Mouse (Mus musculus) Muller cell, postnatal 12 days (primary cell): ENCODE results near the gene Pwp2.

ENCODE experiments used
- DNase-seq: peaks from one replicate; pipeline ENCODE4 v3.0.0-alpha.2; 2015; ENCODE audit errors: inconsistent ontology term

The Pwp2 gene

DNA sequence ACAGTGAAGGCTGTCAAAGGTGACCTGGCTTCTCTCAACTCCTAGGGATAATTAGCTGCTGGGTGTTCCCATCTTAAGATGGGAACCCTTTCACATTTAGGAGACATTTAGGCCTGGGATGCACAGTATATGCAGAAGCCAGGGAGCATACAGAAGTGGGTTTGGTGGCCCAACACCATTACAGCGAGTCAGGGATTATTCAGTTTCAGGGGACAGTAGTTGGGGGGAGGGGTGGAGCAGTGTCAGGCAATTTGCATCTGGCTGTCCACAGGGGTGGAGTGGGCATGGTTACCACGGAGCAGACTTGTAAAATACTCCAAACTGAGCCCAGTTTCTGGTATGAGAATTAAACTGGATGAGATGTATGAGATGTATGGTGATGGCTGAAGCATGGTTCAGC lies 14.5 kb downstream of the Pwp2 start:
- DNase-seq, result no peak

DNA sequence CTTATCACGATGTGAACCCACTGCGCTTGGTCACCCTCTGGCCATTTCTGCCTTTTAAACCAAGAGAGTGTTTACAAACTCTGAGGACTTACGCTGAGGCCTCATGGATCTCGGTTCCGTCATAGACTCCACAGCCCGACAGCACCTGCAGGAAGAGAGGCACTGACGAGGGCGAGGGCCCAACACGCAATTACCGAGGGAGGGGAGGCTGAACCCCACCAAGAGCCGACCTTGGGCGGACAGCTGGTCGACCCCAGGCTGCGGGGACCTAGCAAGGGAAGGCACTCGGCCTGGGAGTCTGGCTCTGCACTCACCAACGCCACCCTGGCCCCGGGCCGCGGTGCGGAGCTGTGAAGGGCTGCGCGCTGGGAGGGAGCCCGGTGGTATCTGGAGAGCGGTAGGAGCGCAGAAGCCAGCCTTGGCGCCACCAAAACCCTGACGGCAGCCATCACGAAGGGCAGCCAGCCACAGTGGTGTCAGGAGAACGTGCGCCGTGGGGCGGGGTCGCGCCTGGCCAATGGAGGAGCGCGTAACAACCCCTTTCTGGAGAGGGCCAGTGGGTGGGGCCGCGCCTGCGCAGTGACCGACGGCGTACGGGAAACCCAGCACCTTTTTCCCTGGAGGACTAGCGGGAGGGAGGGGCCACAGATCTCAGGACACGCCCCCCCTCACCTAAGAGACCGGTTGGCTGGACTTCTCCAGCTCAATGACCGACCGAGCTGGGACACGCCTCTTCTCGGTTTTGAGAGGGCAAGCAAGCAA lies 15.5 kb downstream of the Pwp2 start, which contains the start of gene D10Jhu81e:
TSS of gene D10Jhu81e (minus strand) at position 502 of the 762 bp plus-strand sequence.
- peak; percentile 100 for DNase-seq

DNA sequence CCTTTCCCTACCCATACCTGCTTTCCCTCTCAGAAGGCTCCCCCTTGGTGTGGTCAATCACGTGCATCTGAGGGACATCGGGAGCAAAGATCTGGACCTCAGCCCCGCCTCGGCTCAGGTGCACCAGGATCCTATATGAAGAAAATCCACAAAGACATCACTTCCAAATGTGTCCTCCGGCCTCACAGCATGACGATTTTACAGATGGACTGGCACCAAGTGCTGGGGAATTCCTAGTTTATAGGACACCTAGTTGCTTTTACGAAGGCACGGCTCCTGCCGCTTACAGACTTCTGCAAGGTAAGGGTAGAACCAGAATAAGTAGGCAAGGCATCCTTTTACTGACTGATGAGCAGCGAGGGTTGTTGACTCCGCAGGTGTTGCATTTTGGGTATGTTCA lies 16.2 kb downstream of the Pwp2 start:
- no peak for DNase-seq

DNA sequence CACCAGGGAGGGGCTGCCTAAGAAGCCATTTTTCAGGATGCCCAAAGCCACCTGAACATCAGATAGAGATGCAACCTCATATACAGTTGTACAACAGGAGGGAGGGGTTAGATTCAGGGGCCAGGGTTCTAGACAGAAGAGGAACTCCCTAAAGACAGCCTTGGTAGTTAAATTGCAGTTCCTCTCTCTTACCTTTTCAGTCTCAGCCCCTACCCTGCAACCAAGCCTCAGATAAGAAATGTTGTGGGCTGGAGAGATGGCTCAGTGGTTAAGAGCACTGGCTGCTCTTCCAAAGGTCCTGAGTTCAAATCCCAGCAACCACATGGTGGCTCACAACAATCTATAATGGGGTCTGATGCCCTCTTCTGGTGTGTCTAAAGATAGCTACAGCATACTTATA lies 17.2 kb downstream of the Pwp2 start:
- no peak for DNase-seq

DNA sequence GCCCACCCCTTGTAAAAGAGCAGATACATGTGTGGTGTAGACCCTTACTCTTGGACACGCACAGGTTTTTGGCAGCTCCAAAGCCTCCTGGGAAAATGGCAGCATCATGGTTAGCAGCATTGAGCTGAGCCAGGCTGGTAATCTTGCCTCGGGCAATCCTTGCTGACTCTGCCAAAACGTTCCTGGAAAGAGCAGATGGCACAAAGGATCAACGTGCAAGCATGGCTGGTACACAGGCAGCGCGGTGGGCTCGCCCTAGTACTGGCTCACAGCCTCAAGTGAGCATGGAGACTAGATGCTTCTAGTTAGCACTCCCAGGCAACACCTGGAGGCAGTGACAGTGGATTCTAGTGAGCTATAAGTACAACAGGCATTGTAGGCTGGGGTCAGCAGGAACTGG lies 17.6 kb downstream of the Pwp2 start:
- DNase-seq, result no peak

DNA sequence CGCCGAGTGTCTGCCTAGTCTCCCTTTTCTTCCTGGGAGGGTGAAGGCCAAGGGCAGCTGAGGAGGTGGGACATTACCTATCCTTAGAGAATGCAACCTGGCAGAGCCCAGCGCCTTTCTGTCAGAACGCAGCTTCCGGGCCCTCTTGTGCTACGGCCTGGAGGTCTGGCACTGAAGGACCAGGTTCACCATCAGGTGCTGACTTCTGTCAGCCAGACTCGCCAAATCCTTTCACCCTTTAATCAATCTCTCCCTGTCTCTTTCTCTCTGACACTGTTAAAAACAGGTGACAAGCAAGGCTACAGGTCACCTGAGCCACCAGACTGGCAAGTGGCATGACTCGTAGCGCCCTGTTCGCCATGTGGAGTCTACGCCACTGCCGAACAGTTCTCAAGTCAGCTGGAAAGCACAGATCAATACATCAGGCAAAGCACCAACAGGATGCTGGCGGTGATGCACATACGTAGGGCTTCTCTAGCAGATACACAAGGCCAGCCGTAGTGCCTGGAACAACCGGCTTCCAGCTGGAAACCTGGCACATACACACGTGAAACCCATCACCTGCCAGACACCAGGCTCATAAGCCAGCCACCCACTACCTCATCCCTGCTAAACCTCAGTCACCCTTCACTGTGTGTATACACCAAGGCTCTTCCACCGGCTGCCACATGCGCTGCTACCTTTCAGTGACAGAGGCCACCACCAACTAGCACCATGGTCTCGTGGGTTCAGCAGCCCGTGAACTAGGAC lies 19.5 kb downstream of the Pwp2 start:
- no peak for DNase-seq

DNA sequence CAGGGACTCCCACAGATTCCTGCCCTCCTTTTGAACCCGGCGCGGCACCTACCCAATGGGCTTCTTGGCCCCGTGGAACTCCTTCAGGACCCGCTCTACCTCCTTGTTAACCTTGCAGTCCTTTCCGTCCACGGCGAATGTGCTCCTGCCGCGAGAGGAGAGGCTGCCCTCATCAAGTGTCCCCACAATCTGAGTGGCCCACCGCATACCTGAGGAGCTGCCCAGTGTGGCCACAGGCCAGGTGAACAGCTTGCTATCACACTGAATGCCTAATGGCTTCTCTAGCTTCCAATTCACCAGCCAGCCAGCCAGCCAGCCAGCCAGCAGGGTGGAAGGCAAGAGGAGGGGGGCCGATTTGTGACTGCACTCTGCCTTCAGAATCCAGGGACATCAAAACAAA lies 20.2 kb downstream of the Pwp2 start:
- no peak for DNase-seq

DNA sequence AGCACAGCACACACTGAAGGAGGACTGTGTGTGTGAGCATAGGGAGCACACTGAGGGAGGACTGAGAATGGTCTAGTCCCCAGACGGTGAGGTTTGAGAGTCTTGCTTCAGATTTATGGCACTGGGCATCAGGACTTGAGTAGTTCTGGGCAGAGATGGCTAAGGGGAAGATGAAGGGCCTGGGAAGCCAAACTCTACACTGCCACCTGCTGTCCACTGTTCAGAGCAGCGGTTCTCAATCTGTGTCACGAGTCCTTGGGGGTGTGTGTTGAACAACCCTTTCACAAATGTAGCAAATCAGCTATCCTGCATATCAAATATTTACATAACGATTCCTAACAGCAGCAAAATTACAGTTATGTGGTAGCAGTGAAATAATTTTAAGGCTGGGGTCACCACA lies 21.0 kb downstream of the Pwp2 start:
- DNase-seq, result peak; percentile 45

DNA sequence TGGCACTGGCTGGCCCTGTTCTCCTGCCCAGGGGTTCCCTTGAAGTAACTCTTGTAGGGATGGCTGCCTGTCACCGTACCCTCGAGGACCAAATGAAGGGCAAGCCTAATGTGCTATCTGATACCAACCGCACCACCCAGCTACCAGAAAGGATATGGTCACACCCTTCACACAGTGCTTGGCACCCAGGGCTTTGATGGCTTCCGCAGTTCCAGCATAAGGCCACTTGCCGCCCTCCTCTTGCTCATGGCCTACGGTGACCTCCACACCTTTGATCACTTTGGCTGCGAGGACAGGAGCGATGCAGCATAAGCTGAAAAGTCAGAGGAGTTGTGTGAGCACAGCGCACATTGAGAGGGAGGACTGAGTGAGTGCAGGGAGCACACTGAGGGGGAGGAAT lies 21.7 kb downstream of the Pwp2 start:
- no peak for DNase-seq

DNA sequence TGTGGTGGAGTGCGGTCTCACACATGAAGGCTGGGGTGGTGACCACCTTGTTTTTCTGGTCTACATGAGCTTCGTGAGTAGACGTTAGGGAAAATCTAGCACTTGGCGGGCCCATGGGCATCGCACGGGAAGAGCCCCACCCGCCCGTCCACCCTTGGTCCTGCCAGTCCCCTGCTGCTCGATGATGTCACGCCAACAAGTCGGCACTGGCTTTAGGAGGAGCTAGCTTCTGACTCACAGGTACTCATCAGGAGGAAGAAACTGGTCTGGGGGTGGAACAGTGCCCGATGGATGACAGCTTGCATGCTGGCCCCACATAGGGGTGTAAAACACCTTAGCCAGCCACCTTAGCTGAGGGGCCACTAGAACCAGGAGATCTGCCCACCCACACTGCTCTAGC lies 22.3 kb downstream of the Pwp2 start:
- no peak for DNase-seq

DNA sequence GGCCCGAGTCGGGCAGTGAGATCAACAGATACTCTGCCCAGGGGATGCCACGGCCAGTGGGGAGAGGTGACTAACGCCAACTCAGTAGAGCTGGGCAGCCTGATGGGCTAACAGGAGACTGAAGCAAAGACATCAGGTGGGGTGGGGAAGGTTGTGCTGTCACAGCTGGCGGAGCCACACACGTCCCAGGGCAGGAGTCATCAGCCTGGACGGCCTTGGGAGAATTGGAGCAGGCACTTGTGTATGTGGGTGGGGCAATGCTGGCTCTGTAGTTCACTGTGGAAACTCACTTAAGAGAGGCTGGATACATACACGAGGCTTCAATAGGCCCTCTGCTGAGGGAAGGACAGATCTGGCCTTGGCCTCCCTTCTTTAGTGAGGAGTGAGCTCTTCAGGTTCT lies 23.9 kb downstream of the Pwp2 start:
- DNase-seq, result no peak

DNA sequence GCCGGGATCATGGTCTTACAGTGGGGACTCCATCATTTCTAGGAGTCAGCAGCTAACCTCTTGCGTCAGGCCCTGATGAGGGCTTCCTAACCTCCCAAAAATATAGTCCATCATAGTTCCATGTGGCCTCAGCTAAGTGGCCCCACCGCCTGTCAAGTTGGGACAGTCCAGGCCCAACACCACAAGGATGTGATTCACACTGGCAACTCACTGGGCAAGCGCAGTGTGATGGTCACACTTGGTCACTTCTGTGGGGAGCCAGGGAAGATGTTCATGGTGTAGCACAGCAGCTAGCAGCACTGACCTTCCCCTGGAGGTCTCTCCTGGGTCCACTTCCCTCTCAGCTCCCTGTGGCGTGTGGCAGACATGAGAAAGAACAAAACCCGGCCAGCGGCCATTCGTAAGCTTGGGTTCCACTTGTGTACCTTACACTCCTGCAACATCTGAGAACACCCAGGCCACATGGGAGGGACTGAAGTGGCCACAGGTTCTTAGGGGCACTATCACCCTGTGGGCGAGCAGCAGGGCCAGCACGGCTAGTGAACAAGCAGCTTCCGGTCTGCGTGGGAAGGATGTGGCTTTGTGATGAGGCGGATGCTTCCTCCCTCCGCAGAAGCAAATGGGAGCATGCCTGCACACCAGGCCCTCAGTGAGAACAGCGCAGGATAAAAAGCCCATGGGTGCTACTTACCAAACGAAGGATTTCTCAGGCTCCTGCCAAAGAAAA lies 24.4 kb downstream of the Pwp2 start:
- DNase-seq, result no peak

DNA sequence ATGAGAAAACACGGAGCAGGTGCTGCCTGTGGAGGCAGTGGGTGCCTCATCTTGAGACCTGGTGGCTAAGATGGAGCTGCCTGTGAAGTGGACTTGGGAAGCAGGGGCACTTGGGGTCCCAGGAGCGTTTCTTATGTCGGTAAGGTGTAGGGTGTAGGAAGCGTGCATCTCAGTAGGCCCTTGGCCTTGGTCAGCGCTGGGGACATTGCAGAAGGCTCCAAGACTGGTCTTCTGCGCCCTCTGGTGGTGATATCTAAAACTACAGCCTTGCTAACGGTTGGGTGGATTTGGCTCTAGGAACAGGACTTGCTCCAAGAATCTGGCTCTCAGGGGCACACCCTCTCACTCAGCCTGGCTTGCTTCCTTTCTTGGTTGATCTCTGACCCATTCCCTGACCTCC lies 25.0 kb downstream of the Pwp2 start:
- DNase-seq, result peak; percentile 64

DNA sequence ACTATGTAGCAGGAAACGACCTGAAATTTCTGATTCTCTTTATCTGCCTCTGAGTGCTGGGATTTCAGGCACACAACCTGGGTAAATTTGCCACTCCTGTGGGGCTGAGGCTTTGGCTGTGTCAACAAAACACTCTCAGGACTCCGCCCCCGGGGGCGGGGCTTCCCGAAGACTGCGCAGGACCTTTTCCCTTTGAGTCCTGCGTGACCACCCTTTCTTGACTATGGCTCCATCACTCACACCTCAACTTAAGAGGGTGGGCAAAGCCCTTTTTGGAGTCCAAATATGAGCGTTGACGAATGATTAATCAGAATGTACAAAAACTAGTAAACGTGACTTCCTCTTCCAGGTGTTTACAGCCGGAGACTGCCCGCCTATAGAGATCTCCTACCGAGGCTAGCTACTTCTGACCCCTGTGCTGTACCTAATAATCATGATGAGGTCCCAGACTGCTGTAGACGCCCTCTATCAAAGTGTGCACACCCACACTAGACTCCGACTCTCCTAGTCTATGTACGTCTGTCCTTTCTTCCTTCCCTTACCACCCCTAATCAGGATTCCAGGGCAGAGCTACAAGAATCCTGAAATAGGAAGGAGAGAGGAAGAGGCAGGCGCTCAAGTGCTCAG lies 25.6 kb downstream of the Pwp2 start:
- DNase-seq, result peak; percentile 64

DNA sequence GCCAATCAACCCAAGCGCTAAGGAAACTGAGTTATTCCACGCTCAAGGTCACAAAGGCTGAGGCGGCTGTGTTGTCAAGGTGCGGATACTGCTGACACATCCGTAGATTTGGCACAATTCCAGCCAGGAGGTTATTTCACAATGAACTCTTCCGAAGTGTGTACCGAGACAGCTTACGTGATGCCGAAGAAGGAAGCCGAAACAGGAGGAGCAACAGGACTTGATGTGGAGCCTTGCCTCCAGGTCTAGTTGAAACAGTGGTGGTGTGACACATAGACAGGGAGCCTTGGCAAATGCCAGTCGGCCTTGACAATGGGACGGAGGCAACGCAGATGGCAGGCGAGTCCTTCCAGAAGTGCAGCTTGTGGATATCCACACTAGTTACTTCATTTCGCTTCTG lies 26.9 kb downstream of the Pwp2 start:
- no peak for DNase-seq

DNA sequence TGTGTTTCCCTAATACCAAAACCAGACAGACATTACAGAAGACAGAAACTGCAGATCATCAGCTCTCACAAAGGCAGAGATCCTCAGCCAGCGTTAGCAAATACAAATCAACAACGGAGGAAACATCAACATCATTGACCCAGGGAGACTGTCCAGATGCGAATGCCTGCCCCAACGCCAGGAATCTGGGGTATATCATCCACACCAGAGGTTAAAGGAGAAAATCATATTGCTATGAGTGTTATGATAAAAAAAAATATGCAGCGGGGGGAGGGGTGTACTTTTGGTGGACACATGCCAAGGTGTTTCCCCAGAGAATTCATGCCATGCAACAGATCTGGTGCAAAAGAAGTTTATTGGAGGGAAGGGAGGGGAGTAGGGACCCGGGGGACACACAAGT lies 28.0 kb downstream of the Pwp2 start:
- no peak for DNase-seq

DNA sequence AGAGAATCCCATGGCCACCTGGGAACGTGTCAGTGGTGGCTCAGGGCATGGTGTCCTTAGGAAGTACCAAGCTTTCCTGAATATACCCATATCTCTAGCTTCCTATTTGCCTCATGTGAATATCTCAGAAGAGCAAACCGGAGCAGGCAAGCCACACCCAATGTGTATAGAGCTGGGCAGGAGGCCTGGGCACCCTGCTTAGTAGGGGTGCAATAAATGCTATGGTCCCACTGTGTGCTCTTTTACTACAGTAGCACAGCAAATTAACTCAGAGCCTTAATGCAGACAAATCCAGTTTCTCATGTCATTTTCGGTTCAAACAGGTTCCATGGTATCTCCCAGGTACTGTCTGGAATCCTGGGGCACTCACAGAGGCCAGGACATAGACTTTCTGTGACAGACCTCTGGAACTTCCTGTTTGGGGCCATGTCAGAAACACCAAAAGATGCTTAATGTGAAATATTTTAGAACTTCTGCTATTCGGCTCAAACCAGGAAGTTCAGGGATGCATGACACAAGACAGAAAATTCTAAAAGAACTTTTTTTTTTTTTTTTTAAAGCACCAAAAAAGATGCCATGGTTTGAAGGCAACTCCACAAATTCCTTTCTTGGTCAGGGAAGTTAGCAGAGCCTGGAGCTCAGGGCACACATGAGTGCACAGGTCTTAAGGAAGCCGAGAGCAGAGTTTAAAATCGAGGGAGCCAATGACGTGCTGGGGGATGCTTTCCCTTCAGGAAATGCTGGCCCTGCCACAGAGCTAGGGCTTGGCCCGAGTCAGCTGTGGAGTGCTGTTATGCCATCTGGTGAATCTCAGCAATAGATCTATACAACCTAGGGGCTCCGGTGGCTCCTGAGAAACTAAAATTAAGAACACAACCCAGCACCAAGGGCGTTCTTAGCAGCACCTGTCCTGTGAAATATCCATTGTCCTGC lies 35.8 kb downstream of the Pwp2 start:
- DNase-seq, result no peak

DNA sequence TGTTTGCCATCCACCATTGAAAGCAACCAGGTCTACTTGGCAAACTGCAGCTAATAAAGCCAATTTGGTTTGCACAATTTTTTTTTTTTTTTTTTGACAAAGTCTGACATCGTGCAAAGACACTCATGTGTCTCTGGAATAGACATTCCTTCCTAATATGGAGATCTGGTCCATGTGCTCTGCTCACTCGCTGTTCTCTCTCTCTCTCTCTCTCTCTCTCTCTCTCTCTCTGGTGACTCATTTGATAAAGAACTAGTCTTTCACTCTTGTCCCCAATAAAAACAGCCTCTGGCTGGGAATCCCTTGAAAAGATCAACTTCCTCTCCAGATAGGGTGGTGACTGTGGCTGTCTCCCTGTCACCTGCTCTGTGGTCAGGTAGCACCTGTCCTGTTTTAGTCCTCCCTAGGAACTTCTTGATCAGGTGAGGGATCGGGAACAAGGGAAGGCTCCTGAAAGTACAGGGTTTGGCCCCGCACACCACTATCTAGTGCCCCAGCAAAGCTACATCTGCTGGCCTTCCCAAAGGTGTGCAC lies 37.0 kb downstream of the Pwp2 start:
- peak; percentile 11 for DNase-seq

DNA sequence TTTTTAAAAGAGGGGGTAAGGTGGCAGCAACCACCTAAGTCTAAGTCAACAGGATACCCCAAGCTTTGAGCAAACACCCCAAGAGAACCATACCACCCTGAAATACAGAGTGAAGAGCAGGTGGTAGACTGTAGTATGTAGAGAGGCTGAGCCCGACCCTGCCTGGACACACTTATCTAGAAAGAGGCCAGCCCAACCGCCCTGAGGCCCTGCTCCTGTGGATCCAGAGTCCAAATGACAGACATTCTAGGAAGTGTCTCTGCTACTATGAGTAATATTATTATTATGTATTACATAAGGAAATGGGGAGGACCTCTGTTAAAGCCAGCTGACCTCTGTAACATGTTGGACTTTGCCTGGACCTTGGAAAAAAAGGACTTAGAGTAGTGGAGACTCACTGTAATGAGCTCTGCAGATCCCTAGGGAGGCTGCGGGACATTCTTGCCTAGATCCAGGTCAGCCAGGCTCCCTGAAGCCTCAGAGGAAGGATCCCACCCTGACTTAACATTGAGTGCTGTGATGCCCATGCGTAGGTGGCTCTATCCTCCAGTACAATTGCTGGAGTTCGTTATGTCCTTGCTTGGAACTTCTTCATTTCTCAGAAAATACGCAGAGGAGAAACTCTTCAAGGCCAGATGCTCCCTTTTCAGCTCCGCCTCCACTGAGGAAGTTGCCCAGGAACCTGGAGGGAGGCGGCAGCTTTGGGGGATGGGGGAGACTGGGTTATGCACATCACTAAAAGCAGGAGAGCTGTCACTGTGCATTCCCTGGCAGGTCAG lies 41.0 kb downstream of the Pwp2 start:
- DNase-seq, result no peak

DNA sequence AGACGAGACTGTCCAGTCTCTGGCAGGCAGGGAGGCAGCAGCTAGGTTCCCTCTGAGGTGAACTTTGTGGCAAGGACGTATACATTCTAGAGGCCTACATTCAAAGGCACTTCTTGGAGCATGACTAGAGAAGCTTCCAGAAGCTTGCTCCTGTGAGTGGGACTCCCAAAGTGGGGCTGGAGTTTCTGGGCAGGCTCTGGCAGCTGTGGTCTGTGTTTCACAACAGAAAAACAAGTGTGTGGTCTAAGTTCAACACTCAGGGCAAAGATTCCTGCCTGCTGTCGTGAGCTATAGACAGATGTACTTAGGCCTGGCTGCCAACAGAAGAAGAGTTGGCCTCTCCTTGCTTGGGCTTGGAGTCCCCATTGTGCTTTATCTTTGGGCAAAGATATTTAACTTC lies 44.1 kb downstream of the Pwp2 start:
- DNase-seq, result no peak
